Mouse (Mus musculus) kidney, adult 18-20 months (tissue): ENCODE results near the gene Ptger4.
A peak's percentile ranks its signal among the peaks of the same experiment; 100 is the strongest.

Experiments
- DNase-seq: peaks from one replicate; pipeline ENCODE4 v3.0.0; 2021

Gene Ptger4

GRCm38 (mm10) chr15:5243959-5244905 lies at the start of gene Ptger4:
Gene Ptger4, minus strand, starts transcription at chr15:5244187.
- peak; percentile 89 for DNase-seq

GRCm38 (mm10) chr15:5288412-5288811 lies 44.4 kb upstream of the Ptger4 start:
- DNase-seq, result no peak

- DNase-seq, result no peak
These were observed 43.1 kb upstream of the Ptger4 start for GRCm38 (mm10) chr15:5287072-5287471.

- no peak for DNase-seq
These were observed 37.3 kb upstream of the Ptger4 start for GRCm38 (mm10) chr15:5281316-5281715.

GRCm38 (mm10) chr15:5279831-5280230 lies 35.8 kb upstream of the Ptger4 start:
- DNase-seq, result no peak

- DNase-seq, result no peak
These were observed 34.5 kb upstream of the Ptger4 start for GRCm38 (mm10) chr15:5278525-5278924.

- no peak for DNase-seq
These were observed 30.0 kb upstream of the Ptger4 start for GRCm38 (mm10) chr15:5273981-5274380.

GRCm38 (mm10) chr15:5266095-5266494 lies 22.1 kb upstream of the Ptger4 start:
- DNase-seq, result no peak

- no peak for DNase-seq
These were observed 19.0 kb upstream of the Ptger4 start for GRCm38 (mm10) chr15:5262874-5263504.

- DNase-seq, result no peak
These were observed 18.2 kb upstream of the Ptger4 start for GRCm38 (mm10) chr15:5262095-5262667.

- no peak for DNase-seq
These were observed 17.0 kb upstream of the Ptger4 start for GRCm38 (mm10) chr15:5261004-5261403.

GRCm38 (mm10) chr15:5260183-5260582 lies 16.2 kb upstream of the Ptger4 start:
- no peak for DNase-seq

- DNase-seq, result no peak
These were observed 6.2 kb upstream of the Ptger4 start for GRCm38 (mm10) chr15:5250182-5250581.

- DNase-seq, result no peak
These were observed 690 bp downstream of the Ptger4 start for GRCm38 (mm10) chr15:5243036-5243958.

GRCm38 (mm10) chr15:5242241-5243035 lies 1.5 kb downstream of the Ptger4 start:
- DNase-seq, result no peak

GRCm38 (mm10) chr15:5241304-5242201 lies 2.4 kb downstream of the Ptger4 start:
- no peak for DNase-seq

GRCm38 (mm10) chr15:5240360-5240759 lies 3.6 kb downstream of the Ptger4 start:
- DNase-seq, result no peak

- no peak for DNase-seq
These were observed 4.1 kb downstream of the Ptger4 start for GRCm38 (mm10) chr15:5239901-5240300.

GRCm38 (mm10) chr15:5239361-5239760 lies 4.6 kb downstream of the Ptger4 start:
- no peak for DNase-seq

GRCm38 (mm10) chr15:5238553-5238952 lies 5.4 kb downstream of the Ptger4 start:
- DNase-seq, result no peak

GRCm38 (mm10) chr15:5238073-5238472 lies 5.9 kb downstream of the Ptger4 start:
- DNase-seq, result no peak
